Mouse (Mus musculus): Measurements from ENCODE around the gene Gm9970. TPM values are rescaled to one million over a fixed set of nuclear protein-coding genes. Genes with fewer than 3 reads are reported as not detected.

The Gm9970 gene
- total and polyA plus RNA-seq, 3 experiments: 0.24 TPM; not detected in 2

DNA sequence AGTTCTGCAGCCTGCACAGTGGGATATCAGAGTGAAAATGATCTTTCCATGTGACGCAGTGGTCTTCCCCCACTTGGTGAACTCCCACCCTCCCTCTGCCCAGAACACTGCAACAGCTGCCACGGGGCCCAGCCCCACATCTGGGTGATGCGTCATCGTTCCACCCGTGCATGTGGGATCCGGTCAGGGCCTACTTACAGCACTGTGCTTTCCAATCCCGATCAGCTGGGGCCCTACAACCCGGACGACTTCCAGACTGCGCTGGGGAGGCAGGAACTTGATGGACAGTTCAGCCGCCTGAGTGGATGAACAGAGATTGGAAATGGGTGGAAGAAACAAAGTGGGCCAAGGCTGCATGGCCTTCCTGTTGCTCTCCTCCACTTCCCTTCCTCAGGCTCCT, 16.6 kb upstream of the Gm9970 start (continued):
- no peak for TF ChIP-seq USF2 (IDR thresholded peaks at IDR 0.05; ENCODE audit: borderline replicate concordance in 1 of 2, insufficient read depth in 1 of 2, low read depth in 1 of 2, low read length in 2 of 2)

DNA sequence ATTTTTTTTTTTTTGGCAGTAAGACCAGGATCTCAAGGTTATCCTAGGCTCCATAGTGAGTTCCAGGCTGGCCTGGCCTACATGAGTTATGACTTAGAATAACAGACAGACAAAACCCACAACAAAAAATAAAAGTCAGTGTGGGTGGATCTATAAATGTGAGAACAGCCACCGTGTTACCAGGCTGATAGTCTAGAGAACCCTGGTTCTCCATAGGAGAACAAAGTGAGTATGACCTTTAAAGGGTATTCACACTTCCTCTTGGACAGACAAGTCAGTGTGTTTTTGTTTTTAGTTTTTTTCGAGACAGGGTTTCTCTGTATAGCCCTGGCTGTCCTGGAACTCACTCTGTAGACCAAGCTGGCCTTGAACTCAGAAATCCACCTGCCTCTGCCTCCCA, 14.9 kb upstream of the Gm9970 start:
- no peak for TF ChIP-seq POLR2AphosphoS5 (IDR thresholded peaks at IDR 0.05; ENCODE audit: borderline replicate concordance, low read depth, low read length)
- TF ChIP-seq JUND (IDR thresholded peaks at IDR 0.05; ENCODE audit: low read depth, low read length): no peak
- no peak for TF ChIP-seq RAD21 (IDR thresholded peaks at IDR 0.05; ENCODE audit: low read depth, low read length)
- TF ChIP-seq POLR2A (IDR thresholded peaks at IDR 0.05; ENCODE audit: control insufficient read depth in 1 of 2, insufficient read depth in 1 of 2, low read depth in 1 of 2, low read length in 2 of 2, poor library complexity in 1 of 2): no peak
- TF ChIP-seq ZMIZ1 (IDR thresholded peaks at IDR 0.05; ENCODE audit: low read depth, low read length): no peak
- no peak for TF ChIP-seq CTCF (IDR thresholded peaks at IDR 0.05 in 2 of 3, conservative IDR thresholded peaks at IDR 0.05 in 1 of 3; ENCODE audit: control insufficient read depth in 1 of 3, insufficient read depth in 1 of 3, low read depth in 2 of 3, low read length in 3 of 3, poor library complexity in 1 of 3, severe bottlenecking in 1 of 3)
- no peaks in the 10 kb centered on the region for H3K4me1 ChIP-seq (ENCODE audit: control insufficient read depth in 1 of 2, insufficient read depth in 2 of 2, low read length in 2 of 2)
- H3K9ac ChIP-seq (ENCODE audit: control insufficient read depth, low read depth, low read length, poor library complexity, severe bottlenecking): no peak overlapping the region
- no peak for DNase-seq (ENCODE audit: low read depth, low spot score)
- H3K4me3 ChIP-seq (ENCODE audit: control insufficient read depth in 1 of 2, insufficient read depth in 1 of 2, low read depth in 2 of 2, low read length in 2 of 2): no peak overlapping the region
- H3K36me3 ChIP-seq (ENCODE audit: control insufficient read depth in 1 of 2, insufficient read depth in 2 of 2, low read length in 2 of 2): no peaks in the 10 kb centered on the region; a peak in 1 of 4 replicates
- H3K27me3 ChIP-seq (ENCODE audit: control insufficient read depth in 1 of 2, insufficient read depth in 2 of 2, low read length in 2 of 2): no peaks in the 10 kb centered on the region
- no peak overlapping the region for H3K27ac ChIP-seq (ENCODE audit: control insufficient read depth, low read depth, low read length)
- H3K9me3 ChIP-seq (replicated peaks; ENCODE audit: insufficient read depth, low read length): no peaks in the 10 kb centered on the region
- no peaks in the 10 kb centered on the region for H3K79me2 ChIP-seq (ENCODE audit: control insufficient read depth, insufficient read depth, low read length, poor library complexity)

DNA sequence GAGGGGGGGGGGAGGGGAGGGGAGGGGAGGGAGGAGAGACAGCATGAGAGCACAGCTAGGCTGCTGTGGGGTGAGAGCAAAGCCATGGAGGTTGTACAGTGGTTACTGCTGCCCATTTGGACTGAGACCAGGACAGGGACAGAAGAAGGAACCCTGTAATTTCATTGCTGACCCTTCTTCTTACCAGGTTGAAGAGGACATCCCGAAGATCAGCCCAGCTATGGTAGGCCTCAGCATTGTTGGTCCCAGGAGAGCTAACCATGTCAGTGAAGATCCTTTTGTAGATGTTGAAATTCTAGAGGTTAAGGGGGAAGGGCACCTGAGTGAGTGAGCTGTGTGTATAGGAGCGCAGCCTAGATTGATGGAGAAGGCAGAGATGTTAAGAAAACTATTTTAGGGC, 14.3 kb upstream of the Gm9970 start:
- H3K4me3 ChIP-seq (ENCODE audit: control insufficient read depth in 1 of 2, insufficient read depth in 1 of 2, low read depth in 2 of 2, low read length in 2 of 2): no peak overlapping the region
- H3K4me1 ChIP-seq (ENCODE audit: control insufficient read depth in 1 of 2, insufficient read depth in 2 of 2, low read length in 2 of 2): no peaks in the 10 kb centered on the region
- no peaks in the 10 kb centered on the region for H3K9me3 ChIP-seq (replicated peaks; ENCODE audit: insufficient read depth, low read length)
- no peak overlapping the region for H3K27ac ChIP-seq (ENCODE audit: control insufficient read depth, low read depth, low read length)
- no peak overlapping the region for H3K9ac ChIP-seq (ENCODE audit: control insufficient read depth, low read depth, low read length, poor library complexity, severe bottlenecking)
- TF ChIP-seq NRF1 (IDR thresholded peaks at IDR 0.05; ENCODE audit: insufficient read depth, low read depth, low read length, poor library complexity, severe bottlenecking) (no peak), MEF2A (IDR thresholded peaks at IDR 0.05; ENCODE audit: extremely low read depth, insufficient replicate concordance, low read depth, low read length, poor library complexity, severe bottlenecking) (no peak), ETS1 (IDR thresholded peaks at IDR 0.05; ENCODE audit: low read depth, low read length) (no peak), RCOR1 (IDR thresholded peaks at IDR 0.05; ENCODE audit: low read depth, low read length) (no peak)
- H3K27me3 ChIP-seq (ENCODE audit: control insufficient read depth in 1 of 2, insufficient read depth in 2 of 2, low read length in 2 of 2): no peaks in the 10 kb centered on the region
- no peak for DNase-seq (ENCODE audit: low read depth, low spot score)
- no peaks in the 10 kb centered on the region for H3K79me2 ChIP-seq (ENCODE audit: control insufficient read depth, insufficient read depth, low read length, poor library complexity)
- H3K36me3 ChIP-seq (ENCODE audit: control insufficient read depth in 1 of 2, insufficient read depth in 2 of 2, low read length in 2 of 2): no peaks in the 10 kb centered on the region; a peak in 1 of 4 replicates

DNA sequence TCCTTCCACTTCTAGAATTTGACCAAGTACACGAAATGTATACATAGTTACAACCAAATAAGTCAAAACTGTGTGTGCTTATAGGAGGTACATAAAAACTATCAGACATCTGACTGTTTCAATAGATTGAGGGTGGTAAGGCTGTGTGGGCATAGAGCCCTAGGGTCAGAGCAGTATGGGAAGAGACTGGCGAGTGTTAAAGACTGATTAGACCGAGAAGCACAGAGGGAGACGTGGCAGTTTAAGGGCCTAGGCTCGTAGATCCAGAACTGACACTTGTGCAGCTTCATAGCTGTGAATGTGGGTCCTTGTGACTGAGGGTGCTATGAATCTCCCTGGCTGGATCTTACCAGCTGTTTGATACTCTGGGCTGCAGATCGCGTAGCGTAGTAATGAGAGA, 13.9 kb upstream of the Gm9970 start:
- no peak for DNase-seq (ENCODE audit: low read depth, low spot score)
- Histone ChIP-seq H3K9me3 (replicated peaks; ENCODE audit: insufficient read depth, low read length) (no peaks in the 10 kb centered on the region), H3K27me3 (ENCODE audit: control insufficient read depth in 1 of 2, insufficient read depth in 2 of 2, low read length in 2 of 2) (no peaks in the 10 kb centered on the region), H3K4me1 (ENCODE audit: control insufficient read depth in 1 of 2, insufficient read depth in 2 of 2, low read length in 2 of 2) (no peaks in the 10 kb centered on the region), H3K27ac (ENCODE audit: control insufficient read depth, low read depth, low read length) (no peak overlapping the region), H3K9ac (ENCODE audit: control insufficient read depth, low read depth, low read length, poor library complexity, severe bottlenecking) (no peak overlapping the region), H3K36me3 (ENCODE audit: control insufficient read depth in 1 of 2, insufficient read depth in 2 of 2, low read length in 2 of 2) (no peaks in the 10 kb centered on the region; a peak in 1 of 4 replicates), H3K4me3 (ENCODE audit: control insufficient read depth in 1 of 2, insufficient read depth in 1 of 2, low read depth in 2 of 2, low read length in 2 of 2) (no peak overlapping the region), H3K79me2 (ENCODE audit: control insufficient read depth, insufficient read depth, low read length, poor library complexity) (no peaks in the 10 kb centered on the region)
- TF ChIP-seq RAD21 (IDR thresholded peaks at IDR 0.05; ENCODE audit: low read depth, low read length) (no peak), ZC3H11A (IDR thresholded peaks at IDR 0.05; ENCODE audit: low read depth, low read length) (no peak), USF1 (IDR thresholded peaks at IDR 0.05; ENCODE audit: low read depth, low read length) (no peak), POLR2A (IDR thresholded peaks at IDR 0.05; ENCODE audit: control insufficient read depth in 1 of 2, insufficient read depth in 1 of 2, low read depth in 1 of 2, low read length in 2 of 2, poor library complexity in 1 of 2) (no peak), SMC3 (IDR thresholded peaks at IDR 0.05; ENCODE audit: low read depth, low read length) (no peak), ZNF384 (IDR thresholded peaks at IDR 0.05; ENCODE audit: low read depth, low read length) (no peak), ELF1 (IDR thresholded peaks at IDR 0.05; ENCODE audit: low read depth, low read length) (no peak)
